In genomic region chr10:6039771-6040170, GRCm38 (mm10) we compare ENCODE assay signal across 28 mouse cellular contexts.
A peak's percentile ranks its signal among the peaks of the same experiment; 100 is the strongest.
DNase-seq lines count a peak whose midpoint lies in the region; ATAC-seq lines count a peak whose summit lies in the region.
"Had no signal": no experiment of that assay in that cellular context is flagged by ENCODE, and none has a peak within 500 bp of the region (broad histone marks: within the 10 kb centered on the region; RNA-seq: fewer than 3 reads in every experiment).

No protein-coding gene starts in this region.

- no peak overlapping the region for H3K27ac ChIP-seq in heart, embryonic 11.5 days (ENCODE audit: low read depth, low read length)
- H3K27ac ChIP-seq in lung, embryonic 15.5 days: peak overlapping the region; percentile 13; the same call in 1 of the 2 replicates
- H3K27ac ChIP-seq: embryonic facial prominence, embryonic 13.5 days; heart, adult 2 months; hindbrain, embryonic 15.5 days; intestine, embryonic 15.5 days; limb, embryonic 12.5 days had no signal

- H3K4me1 ChIP-seq in heart, embryonic 11.5 days (ENCODE audit: control insufficient read depth, insufficient read depth, low read length): no peaks in the 10 kb centered on the region
- H3K4me1 ChIP-seq in lung, embryonic 15.5 days: peaks cover 6% of the 10 kb centered on the region; the same call in 1 of the 2 replicates
- H3K4me1 ChIP-seq: embryonic facial prominence, embryonic 13.5 days; intestine, embryonic 15.5 days; limb, embryonic 12.5 days had no signal

- H3K36me3 ChIP-seq in heart, embryonic 11.5 days (ENCODE audit: control insufficient read depth, insufficient read depth, low read length): no peaks in the 10 kb centered on the region
- H3K36me3 ChIP-seq in lung, embryonic 15.5 days: no peaks in the 10 kb centered on the region
- H3K36me3 ChIP-seq: embryonic facial prominence, embryonic 13.5 days; G1E; hindbrain, embryonic 15.5 days; intestine, embryonic 15.5 days; limb, embryonic 12.5 days had no signal

- H3K27me3 ChIP-seq in heart, embryonic 11.5 days (ENCODE audit: control insufficient read depth, insufficient read depth, low read length): no peaks in the 10 kb centered on the region
- H3K27me3 ChIP-seq in lung, embryonic 15.5 days: no peaks in the 10 kb centered on the region
- H3K27me3 ChIP-seq: CH12.LX; embryonic facial prominence, embryonic 13.5 days; hindbrain, embryonic 15.5 days; intestine, embryonic 15.5 days; limb, embryonic 12.5 days had no signal

- no peak overlapping the region for H3K9ac ChIP-seq in heart, embryonic 11.5 days (ENCODE audit: low read depth, low read length)
- no peak overlapping the region for H3K9ac ChIP-seq in lung, embryonic 15.5 days
- H3K9ac ChIP-seq: embryonic facial prominence, embryonic 13.5 days; hindbrain, embryonic 15.5 days; intestine, embryonic 15.5 days; limb, embryonic 12.5 days had no signal

- H3K4me3 ChIP-seq in heart, embryonic 11.5 days (ENCODE audit: low read depth, low read length): no peak overlapping the region
- H3K4me3 ChIP-seq in lung, embryonic 15.5 days: no peak overlapping the region
- H3K4me3 ChIP-seq: embryonic facial prominence, embryonic 13.5 days; erythroblast, embryonic 14.5 days; heart, adult 2 months; hindbrain, embryonic 15.5 days; intestine, embryonic 15.5 days; limb, embryonic 12.5 days had no signal

- peak; percentile 40 to 43 for DNase-seq in heart, adult 9 months (ENCODE audit: low spot score in 2 of 2)
- DNase-seq in adipocyte (ENCODE audit: low spot score): peak; percentile 9
- DNase-seq in lung, postnatal 36 days: peak; percentile 44
- DNase-seq in layer of hippocampus, adult 11-12 months (ENCODE audit: low spot score): no peak
- no peak for DNase-seq in right cerebral cortex, postnatal 10 days (ENCODE audit: low spot score in 2 of 2)
- DNase-seq: adrenal gland, adult 8-10 months; B cell, adult 2 months; cerebellum, adult 18-20 months; cerebellum, postnatal 14 days; gastrocnemius, postnatal 14 days; kidney, adult 8-10 months; kidney, postnatal 25 days; layer of hippocampus, postnatal 36 days; midbrain, embryonic 14.5 days; right cerebral cortex, postnatal 14 days; thymus, postnatal 14 days had no signal

- no peak for ATAC-seq in heart, embryonic 11.5 days (replicated peaks; ENCODE audit: insufficient number of reproducible peaks, low FRiP score, low TSS enrichment)
- ATAC-seq in lung, embryonic 15.5 days (ENCODE audit: borderline replicate concordance, extremely low read depth, low FRiP score, low TSS enrichment): peak; percentile 77
- ATAC-seq: forebrain, embryonic 14.5 days; intestine, embryonic 15.5 days had no signal

- no peak overlapping the region for H3K4me2 ChIP-seq in heart, embryonic 11.5 days
- H3K4me2 ChIP-seq in lung, embryonic 15.5 days: no peak overlapping the region
- H3K4me2 ChIP-seq: embryonic facial prominence, embryonic 13.5 days; hindbrain, embryonic 15.5 days; intestine, embryonic 15.5 days; limb, embryonic 12.5 days; liver, embryonic 11.5 days had no signal

- no peaks in the 10 kb centered on the region for H3K9me3 ChIP-seq in heart, embryonic 11.5 days (replicated peaks; ENCODE audit: control insufficient read depth, low read length)
- H3K9me3 ChIP-seq in lung, embryonic 15.5 days: no peaks in the 10 kb centered on the region
- H3K9me3 ChIP-seq: embryonic facial prominence, embryonic 13.5 days; G1E; hindbrain, embryonic 15.5 days; intestine, embryonic 15.5 days; limb, embryonic 12.5 days had no signal

- 68% methylated on average over 4 of the region's 4 CpGs for WGBS in heart, embryonic 11.5 days (ENCODE audit: insufficient replicate concordance)
- WGBS in lung, embryonic 15.5 days: 33% methylated on average over 4 of the region's 4 CpGs

Comparison
In these comparisons a context has a peak if more than half of its experiments do, and no peak if none do; other contexts are left out.
1. DNase-seq: peak in heart, adult 9 months (2 of 2), adipocyte (single experiment) and lung, postnatal 36 days (single experiment); none in layer of hippocampus, adult 11-12 months (single experiment) and right cerebral cortex, postnatal 10 days (0 of 2).